Mouse (Mus musculus) CD4-positive, CD25-positive, alpha-beta regulatory T cell, adult 2 months (primary cell): ENCODE measurements around the gene Slc25a33.

Source experiments
- DNase-seq: peaks from one replicate; pipeline ENCODE4 v3.0.0-alpha.2; 2012; ENCODE audit warnings: low read depth, low spot score

Slc25a33 gene

DNA sequence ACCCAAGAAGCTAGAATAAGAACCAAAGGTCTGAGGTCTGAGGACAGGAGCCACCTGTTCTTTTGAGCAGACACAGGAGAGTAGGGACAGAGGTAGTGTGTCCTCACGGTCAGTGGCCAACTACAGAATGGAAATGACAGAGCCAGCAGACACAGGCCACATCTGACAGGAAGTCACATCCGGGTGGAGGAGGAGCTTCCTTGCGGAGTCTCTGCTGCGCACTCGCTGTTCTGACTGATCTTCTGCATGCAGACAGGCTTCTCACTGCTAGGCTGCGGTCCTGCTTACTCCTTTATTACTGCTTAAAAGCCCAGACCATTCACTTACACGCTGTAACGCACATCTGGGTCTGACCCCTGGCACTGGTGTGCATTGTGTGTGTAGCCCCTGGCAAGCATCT, 45.3 kb downstream of the Slc25a33 start:
- DNase-seq, result peak; percentile 32

DNA sequence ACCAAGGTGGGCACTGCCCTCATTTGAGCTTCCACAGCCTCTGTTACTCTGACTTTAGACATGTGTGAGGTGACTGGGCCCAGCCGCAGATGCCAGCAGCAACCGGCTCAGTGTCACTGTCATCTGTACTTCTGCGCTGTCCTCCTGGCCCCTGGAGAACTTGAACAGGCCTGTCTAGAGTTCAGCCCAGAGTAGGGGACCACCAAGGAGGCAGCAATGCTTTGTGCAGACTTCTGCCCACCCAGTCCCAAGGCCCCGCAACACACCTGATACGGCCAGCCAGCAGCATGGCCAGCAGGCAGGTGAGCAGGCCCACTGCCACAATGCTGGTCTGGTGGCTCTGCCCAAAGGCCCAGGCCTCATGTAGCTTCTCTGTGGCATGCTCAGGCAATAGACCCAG, 46.4 kb downstream of the Slc25a33 start:
- no peak for DNase-seq

DNA sequence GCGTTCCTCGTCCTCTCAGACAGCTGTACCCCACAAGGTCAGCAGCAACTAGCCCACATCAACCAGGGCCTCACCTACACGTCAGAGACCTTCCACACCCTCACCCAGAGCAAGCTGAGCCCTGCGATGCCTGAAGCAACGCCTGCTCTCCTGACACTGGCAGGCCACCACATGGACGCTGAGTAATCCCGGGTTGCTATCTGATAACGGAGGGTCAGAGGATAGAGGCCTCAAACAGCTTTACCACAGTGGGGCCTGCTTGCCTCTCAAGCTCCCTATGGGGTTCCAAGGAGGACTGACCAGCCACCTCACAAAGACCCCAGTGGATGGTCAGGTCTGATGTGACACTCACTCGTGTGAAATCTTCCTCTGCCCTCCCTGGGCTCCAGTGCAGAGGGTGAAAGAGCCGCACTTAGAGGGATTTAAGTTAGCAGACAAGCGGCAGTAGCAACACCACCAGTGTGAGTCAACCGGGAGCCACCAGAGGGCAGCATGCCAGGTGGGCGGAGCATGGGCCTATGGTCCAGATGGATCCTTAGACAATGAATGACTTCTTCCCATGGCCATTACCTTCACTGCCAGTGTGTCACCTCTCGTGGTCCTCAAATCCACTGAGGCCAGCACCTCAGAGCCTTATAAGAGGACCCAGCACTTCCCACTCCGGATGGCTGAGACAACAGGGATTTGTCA, 48.3 kb downstream of the Slc25a33 start:
- peak; percentile 69 for DNase-seq

DNA sequence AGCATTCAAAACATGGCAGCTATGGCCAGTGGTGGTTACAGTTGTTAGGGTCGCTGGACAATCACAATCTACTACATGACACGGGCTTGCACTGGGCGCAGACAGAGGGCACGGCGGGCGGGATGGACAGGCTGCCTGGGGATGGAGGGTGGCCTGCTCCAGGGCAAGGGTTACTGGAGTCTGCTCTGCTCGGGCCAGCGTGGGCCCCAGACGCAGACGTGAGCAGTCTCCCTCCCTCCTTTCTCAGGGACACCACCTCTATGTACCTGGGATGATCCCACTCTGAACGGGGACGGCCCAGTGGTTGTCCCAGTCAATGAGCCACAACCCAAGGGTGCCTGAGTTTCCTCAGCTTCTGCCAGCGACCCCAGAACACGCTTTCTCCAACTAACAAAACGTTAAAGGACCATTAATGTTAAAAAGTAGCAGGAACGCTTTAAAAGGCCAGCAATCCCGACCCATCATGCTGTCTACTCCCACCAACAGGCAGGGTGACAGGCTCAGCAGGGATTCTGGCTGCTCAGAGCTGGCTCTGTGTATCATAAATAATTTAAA, 49.1 kb downstream of the Slc25a33 start:
- no peak for DNase-seq

DNA sequence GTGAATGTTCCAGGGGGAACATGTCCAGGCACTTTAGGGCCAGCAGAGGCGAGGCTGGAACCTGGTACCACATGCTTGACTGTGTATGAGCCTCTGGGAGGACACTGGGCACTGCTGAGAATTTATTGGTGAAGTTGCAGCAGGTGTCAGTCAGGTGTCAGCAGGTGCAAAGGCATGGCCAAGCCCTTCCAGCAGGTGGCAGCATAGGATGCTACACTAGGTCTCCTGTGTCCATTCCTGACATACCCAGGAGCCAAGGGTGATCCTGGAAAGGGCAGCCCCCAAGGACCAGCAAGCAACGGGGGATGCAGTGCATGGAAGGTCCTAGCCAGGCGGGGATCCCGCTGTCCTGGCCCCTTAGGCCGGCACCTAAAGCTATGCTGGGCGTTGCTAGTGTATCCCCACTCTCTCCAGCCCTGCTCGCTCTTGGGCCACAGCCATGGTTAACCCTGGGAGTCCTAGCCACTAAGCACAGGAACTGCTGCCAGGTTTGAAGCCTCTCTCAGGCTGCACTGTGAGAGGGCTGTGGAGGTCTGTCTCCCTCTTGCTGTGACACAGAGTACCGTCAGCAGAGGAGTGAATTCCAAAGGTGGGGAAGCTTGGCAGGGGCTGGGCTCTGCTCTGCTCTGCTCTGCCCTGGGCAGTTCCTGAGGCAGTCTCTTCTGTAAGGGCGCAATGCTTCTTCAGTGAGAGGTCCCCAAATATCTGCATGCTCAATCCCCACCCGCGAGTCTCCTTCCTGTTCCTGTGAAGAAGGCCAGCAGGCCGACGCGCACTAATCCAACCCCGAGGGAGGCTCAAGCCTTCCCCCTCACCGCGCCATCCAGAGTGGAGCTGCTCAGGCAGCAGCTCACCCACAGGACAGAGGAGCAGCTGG, 50.0 kb downstream of the Slc25a33 start:
- DNase-seq, result peak; percentile 76

DNA sequence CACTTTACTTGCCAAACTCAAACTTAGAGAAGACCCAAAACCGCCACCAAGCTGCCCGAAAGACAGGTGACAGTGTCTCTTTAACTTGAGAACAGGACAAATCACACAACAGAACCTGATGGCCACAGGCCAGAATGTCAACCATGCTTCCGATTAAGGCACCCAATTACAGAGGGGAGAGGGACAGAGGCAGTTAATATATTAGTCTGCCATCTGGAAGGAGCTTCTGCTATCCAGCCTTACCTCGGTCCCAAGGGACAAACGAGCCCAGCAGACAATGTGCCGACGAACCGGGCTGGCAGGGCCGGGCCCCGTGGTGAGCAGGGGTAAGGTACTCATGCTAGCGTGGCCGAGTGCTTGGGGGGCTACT, 51.1 kb downstream of the Slc25a33 start:
- no peak for DNase-seq

DNA sequence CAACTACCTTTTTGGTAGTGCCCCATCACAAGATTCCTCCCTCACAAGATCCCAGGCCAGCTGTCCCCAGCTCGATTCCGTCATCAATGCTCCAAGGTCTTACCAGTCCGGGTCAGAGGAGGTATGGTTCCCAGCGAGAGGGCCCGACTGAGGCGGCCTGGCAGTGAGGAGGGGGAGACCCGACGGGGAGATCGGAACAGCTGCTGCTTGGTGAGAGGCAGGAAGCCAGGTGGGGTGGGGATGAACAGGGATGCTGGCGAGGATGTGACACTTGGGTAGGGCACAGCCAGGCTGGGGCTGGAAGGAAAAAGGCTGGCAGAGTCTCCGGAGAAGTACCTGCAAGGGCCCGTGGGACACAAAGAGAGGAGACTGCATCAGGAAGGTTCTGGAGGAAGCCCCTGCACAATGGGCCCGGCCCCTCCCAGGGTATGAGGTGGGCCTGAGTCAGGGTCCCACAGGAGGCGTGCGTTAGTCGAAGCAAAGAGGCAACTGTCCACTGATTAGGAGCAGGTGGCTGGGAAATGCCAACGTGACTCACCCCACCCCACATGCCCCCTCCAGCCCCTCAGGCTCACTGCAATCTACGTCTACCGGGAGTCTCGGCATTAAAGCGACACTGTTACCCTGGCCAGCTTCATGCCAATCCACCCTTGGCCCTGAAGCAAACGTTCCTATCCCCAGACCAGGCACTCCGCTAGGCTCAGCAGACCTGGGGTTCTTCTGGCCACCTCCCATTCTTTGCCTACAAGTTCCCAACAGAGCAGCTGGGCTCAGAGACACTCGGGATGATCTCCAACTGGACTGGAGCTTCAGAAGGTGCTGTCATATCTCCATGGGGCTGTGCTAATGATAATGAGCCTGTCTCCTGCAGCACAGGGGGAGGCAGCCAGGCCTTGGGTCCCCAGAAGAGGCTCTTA, 51.7 kb downstream of the Slc25a33 start:
- DNase-seq, result no peak

DNA sequence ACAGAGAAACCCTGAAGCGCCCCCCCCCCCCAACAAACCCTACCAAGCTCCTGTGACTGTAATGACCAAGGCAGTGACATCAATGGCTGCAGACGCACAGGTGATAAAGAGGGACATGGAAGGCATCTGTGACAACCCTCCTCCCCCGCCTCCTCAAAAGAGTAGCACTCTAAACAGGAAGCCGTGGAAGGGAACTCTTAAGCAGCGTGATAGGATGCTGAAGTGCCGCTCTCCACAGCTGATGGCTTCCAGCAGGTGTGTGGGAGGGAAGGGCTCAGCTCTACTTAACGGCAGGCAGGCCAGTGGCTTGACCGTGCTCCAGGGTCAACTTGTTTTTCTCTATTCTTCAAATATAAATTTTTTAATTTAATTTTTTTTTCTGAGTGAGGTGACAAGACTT, 52.9 kb downstream of the Slc25a33 start:
- DNase-seq, result peak; percentile 32

DNA sequence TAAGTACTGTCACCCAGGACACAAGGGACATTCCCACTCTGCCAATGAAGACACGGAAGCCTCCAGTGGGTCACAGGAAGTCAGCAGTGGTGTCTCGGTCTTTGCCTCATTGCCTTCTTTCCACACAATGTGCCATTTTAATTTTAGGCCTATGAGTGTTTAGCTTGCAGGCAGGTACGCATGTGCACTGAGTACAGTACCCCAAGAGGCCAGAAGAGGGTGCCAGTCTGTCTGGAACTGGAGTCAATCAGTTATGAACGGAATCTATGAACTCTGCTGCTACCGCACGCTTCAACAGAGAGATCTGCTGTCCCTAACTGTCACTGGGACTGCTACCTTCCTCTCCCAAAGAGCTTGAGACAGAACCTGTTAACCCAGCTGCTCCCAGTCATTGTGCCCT, 54.4 kb downstream of the Slc25a33 start:
- DNase-seq, result peak; percentile 53

DNA sequence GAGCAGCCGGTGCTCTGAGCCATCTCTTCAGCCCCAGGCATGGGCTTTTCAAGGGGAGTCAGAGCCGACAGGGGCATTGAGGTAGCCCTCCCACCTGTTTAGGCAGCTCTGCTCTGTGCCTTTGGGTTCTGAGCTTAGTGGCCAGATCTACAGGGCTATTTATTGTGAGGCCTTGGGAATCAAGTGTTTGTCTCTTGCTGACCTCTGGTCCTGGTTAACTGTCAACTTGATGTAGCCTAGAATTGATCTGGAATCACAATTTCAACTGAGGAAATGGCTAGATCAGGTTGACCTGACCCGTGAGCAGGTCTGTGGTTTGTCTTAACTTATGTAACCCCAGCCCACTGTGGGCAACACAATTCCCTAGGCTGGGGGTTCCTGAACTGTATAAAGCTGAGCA, 59.5 kb downstream of the Slc25a33 start:
- no peak for DNase-seq

DNA sequence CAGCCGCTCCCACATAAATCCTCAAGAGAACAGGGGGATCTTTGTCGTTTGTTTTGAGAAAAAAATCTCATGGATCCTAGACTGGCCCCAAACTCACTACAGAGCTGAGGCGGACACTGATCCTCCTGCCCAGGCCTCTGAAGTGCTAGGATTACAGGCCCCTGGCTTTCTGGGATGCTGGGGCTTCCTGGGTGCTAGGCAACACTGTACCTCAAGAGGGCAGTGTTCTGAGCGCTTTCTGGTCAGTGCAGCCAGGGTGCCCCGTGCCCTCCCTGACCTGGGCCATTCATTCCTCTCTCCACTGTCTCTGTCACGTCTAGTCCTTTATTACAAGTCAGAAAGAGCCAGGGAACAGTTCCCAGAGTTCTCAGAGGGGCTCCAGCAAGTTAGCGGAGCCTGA, 62.1 kb downstream of the Slc25a33 start:
- DNase-seq, result peak; percentile 68

DNA sequence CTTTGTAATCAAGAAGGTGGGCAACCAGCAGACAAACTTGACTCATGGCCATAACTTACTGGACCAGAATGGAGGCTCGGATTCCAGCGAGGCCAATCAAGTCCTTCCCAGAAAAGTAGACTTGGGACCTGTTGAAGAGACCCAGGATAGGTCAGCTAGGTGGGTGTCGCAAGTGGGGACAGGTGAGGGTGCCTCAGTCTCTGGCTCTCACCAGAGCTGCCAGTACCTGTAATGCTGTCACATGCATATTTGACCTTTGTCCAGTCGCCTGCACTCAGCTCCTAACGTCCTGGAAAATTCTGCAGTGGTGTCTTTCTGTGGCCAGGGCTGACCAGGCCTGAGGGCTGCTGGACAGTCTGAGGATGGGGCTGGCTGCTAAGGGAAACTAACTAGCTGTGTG, 62.6 kb downstream of the Slc25a33 start:
- no peak for DNase-seq

DNA sequence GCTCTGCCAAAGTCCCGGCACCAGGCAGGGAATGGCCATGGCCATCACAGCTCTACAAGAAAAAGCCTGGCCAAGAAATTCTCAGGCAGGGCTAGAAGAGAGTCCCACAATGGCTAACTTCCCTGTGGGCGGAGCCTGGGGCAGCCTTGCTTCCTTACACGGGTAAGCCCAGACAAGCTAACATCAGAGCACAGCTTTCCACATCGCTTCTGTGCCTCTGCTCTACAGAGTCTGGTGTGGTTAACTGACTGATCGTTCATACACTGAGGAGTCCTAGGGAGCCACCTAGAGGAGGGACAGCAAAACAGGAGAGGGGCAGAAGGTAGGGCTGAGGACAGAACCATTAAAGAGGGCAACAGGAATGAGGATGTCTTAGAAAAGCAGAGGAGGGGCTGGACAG, 63.6 kb downstream of the Slc25a33 start:
- peak; percentile 92 for DNase-seq

DNA sequence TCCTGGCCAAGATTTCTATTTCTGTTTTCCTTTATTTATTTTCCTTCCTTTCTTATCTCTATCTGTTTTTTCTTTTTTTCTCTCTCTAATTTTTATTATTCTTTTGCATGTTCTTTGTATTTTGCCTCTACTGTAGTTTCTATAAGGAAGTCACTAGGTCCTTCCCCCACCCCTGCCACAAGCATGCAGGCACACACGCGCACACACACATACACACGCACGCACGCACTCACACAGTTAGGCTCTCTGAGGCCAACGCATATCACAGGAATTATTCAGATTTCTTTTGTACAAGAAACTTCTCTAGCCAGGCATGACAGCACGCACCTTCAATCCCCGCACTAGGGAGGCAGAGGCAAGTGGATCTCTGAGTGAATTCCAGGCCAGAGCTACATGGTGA, 68.1 kb downstream of the Slc25a33 start:
- DNase-seq, result peak; percentile 76

DNA sequence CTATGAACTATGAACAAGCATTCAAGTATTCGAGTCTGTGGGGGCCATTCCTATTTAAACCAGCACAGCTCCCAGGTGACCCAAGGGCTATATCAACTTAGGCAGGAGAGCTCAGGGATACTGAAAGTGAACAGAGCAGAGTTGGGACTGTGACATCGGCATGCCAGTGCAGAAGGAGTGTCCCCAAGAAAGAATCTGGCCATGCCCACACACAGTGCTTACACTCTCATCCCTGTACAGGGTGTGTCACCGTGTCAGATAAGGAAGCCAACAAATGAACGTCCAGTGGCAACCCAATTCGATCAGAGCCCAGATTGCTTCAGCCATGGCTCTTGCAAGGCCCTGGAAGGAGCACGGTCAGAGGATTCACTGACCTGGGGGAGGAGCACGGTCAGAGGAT, 68.8 kb downstream of the Slc25a33 start:
- no peak for DNase-seq

DNA sequence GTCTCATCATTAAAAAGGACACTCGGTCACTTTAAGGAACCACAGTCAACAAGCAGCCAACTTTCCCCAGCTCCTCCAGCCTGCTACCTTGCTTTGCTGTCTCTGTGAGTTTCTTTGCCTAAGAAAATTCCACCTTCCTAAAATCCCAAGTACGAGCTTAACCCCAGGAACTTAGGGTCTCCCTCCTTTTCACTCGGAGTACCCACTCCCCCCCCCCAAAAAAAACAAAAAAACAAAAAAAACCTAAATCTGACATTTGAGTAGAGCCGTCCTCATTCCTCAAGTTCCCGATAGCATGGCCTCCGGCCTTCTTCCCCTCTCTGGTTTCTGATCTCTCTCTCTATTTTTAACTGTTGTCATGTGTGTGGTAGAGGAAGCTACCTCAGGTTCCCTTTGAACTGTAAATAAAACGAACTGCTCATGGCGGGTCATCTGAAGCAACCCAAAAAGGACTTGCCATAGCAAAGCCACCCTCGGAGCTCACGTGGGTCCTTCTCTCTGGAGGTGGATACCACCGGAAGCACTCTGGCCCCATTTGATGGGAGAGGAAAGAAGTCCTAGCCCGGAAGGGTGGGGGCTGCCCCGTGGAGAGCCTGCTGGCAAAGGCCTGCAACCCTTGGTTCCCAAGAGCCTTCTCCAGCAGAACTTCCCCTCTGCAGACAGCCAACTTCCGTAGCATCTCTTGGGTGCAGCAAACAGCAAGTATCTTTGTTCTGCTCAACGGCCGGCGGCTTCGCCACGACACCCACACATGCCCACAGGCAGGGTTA, 71.7 kb downstream of the Slc25a33 start, which contains the start of gene Pik3cd:
Gene Pik3cd (minus strand): TSS at position 362 of the 770 bp plus-strand sequence.
- peak; percentile 70 for DNase-seq

DNA sequence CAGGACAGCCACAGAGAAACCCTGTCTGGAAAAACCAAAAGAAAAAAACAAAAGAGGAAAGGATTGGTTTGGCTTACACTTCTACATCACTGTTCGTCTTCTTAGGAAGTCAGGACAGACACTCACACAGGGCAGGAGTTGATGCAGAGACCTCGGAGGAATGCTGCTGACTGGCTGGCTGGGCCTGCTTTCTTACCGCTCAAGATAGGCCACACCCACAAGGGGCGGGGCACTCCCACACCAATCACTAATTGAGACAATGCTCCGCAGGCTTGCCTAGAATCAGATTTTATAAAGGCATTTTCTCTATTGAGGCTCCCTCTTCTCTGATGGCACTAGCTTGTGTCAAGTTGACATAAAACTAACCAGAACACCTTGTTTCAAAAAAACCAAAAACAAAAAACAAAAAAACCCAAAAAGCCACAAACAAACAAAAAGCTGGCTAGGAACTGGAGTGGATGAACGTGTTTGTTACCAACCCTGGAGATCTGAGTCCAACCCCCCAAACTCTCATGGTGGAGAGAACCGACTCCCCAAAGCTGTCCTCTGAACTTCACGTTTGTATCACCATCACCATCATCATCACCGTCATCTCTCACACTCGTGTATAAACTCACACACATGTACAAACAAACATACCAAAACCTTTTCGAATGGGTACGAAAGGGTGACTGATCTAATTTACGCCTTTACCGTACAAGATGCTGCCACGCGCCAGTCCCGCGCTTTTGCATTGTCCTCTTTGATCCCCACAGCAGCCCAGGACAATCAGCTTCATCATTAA, 72.5 kb downstream of the Slc25a33 start:
- peak; percentile 95 for DNase-seq

DNA sequence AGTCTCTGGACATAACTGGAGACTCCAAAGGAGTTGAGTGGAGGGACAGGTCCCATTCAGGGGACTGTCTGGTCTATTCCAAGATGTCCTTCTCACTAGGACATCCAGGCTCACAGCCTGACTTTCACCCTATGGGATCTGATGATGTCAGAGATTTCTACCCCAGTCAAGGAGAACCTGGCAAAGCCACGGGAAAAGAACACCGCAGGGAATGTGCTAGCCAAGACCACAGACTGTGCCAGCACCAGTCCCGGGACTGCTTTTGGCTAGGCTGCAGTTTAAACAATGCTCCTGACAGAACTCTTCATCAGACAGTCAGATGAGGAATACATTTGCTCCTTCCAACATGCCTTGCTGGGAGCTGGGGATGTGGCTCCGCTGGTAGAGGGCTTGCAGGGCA, 74.1 kb downstream of the Slc25a33 start:
- DNase-seq, result no peak

DNA sequence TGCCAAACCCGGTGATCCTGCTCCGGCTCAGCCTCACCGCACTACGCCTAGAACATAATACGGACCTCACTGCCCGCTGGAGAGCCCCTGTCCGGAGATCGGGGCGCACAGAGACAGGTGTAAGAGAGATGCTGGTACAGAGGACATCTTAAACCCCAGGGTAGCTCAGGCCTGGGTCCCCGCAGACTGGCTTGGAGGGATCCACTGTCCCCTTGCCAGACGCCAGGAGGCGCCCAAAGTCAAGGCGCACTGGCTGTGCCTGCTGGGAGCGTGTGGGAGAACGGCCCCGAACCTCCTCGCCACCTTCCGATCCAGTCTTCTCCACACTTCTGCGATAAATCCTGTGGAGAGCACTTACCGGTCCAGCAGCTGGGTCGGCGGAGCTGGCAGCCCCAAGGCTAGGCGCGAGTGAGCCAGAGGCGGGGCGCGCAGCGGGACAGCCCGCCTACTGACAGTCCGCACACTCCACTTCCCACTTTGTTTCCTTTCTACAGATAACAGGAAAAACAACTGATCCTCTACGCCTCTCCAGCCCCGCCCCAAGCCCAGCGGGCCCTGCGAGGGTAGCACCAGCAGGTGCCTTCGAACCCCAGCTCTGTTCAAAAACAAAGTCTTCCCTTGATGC, 75.8 kb downstream of the Slc25a33 start:
- DNase-seq, result peak; percentile 85
